Mouse (Mus musculus) heart, embryonic 10.5 days (tissue): Measurements from ENCODE around the gene Gm9747. TPM values are rescaled to one million over a fixed set of nuclear protein-coding genes. Genes with fewer than 3 reads are reported as not detected.
A peak's percentile ranks its signal among the peaks of the same experiment; 100 is the strongest.

Experiments used
- DNase-seq: peaks from one replicate; pipeline ENCODE4 v3.0.0-alpha.2; 2017; ENCODE audit warnings: low spot score
- H3K27ac ChIP-seq: fragments of 300-500 bp; sonication (generic); 2 replicates; pipeline ENCODE4 v1.5.1; 2016; ENCODE audit warnings: mild to moderate bottlenecking
- H3K27me3 ChIP-seq: fragments of 300-500 bp; sonication (generic); 2 replicates; pipeline ENCODE4 v1.6.1; 2016; ENCODE audit warnings: mild to moderate bottlenecking; ENCODE audit not compliant: poor library complexity, insufficient read depth, severe bottlenecking
- H3K36me3 ChIP-seq: fragments of 300-500 bp; sonication (generic); 2 replicates; pipeline ENCODE4 v1.6.1; 2016; ENCODE audit warnings: mild to moderate bottlenecking, moderate library complexity
- H3K4me1 ChIP-seq: fragments of 300-500 bp; sonication (generic); 2 replicates; pipeline ENCODE4 v1.6.1; 2016; ENCODE audit warnings: mild to moderate bottlenecking
- H3K4me3 ChIP-seq: fragments of 300-500 bp; sonication (generic); 2 replicates; pipeline ENCODE4 v1.5.1; 2016; ENCODE audit warnings: mild to moderate bottlenecking, moderate library complexity
- H3K9me3 ChIP-seq: fragments of 300-500 bp; sonication (generic); 2 replicates; pipeline ENCODE4 v1.6.1; 2016; ENCODE audit warnings: mild to moderate bottlenecking, moderate library complexity
- WGBS: fragments of 180-500 bp; shearing (Covaris S2); methylation state at CpG from one replicate; pipeline ENCODE4 v1.1.7; 2016; 5-methylcytosine and 5-hydroxymethylcytosine counted together
- polyA plus RNA-seq: library from polyadenylated mRNA; unstranded; fragments of >200 nt; fragmentation: Nextera tagmentation; extraction: Ambion mirVana; gene quantifications from 2 replicates; pipeline ENCODE4 v1.2.1, GENCODE M21; 2016

Gm9747 gene
- polyA plus RNA-seq: 28.0 and 32.2 TPM in 2 replicates

GRCm38 (mm10) chr1:82232812-82233211, at the start of gene Gm9747:
Gene Gm9747 (plus strand): TSS chr1:82233112.
- H3K27ac ChIP-seq: no peak within 1 kb of the TSS
- no peaks in the 10 kb centered on the region for H3K27me3 ChIP-seq
- H3K4me1 ChIP-seq: no peaks in the 10 kb centered on the region
- H3K9me3 ChIP-seq: no peaks in the 10 kb centered on the region
- DNase-seq: no peak
- peaks cover 31% of the 10 kb centered on the region for H3K36me3 ChIP-seq
- WGBS: 87% methylated on average over 3 of the region's 3 CpGs
- H3K4me3 ChIP-seq: no peak within 1 kb of the TSS

- Histone ChIP-seq H3K9me3 (no peaks in the 10 kb centered on the region), H3K27me3 (no peaks in the 10 kb centered on the region), H3K4me3 (no peak overlapping the region), H3K36me3 (no peaks in the 10 kb centered on the region), H3K4me1 (peaks cover 16% of the 10 kb centered on the region; the same call in 1 of the 2 replicates), H3K27ac (no peak overlapping the region)
- 64% methylated on average over 8 of the region's 8 CpGs for WGBS
- DNase-seq: no peak
Observed at GRCm38 (mm10) chr1:82183913-82184442, 48.9 kb upstream of the Gm9747 start.

- WGBS: 81% methylated on average over 10 of the region's 10 CpGs
- no peak for DNase-seq
- no peak overlapping the region for H3K4me3 ChIP-seq
- H3K27ac ChIP-seq: no peak overlapping the region
- H3K4me1 ChIP-seq: peaks cover 16% of the 10 kb centered on the region; the same call in 1 of the 2 replicates
- no peaks in the 10 kb centered on the region for H3K27me3 ChIP-seq
- H3K36me3 ChIP-seq: no peaks in the 10 kb centered on the region
- no peaks in the 10 kb centered on the region for H3K9me3 ChIP-seq
Observed at GRCm38 (mm10) chr1:82188549-82189231, 44.2 kb upstream of the Gm9747 start.

DNA sequence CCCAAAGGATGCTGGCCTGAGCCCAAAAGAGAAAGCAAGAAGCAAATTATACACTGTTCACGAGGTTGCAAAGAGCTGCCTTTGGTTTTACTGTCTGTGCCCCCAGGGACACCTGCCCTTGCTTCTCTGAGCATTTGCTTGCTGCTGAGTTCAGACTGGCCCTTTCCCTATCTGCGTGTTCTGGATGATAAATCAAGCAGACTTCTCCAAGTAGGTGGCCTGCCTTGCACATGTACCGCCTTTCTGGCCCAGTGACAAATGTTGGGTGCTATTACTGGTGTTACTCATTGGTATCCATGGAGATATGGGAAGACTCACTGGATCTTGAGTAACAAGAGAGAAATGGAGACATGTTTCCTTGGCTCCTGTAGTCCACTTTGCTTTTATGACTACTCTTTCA, 43.4 kb upstream of the Gm9747 start:
- no peak for DNase-seq
- Histone ChIP-seq H3K36me3 (no peaks in the 10 kb centered on the region), H3K27me3 (no peaks in the 10 kb centered on the region), H3K4me3 (no peak overlapping the region), H3K27ac (no peak overlapping the region), H3K4me1 (peaks cover 10% of the 10 kb centered on the region; the same call in 1 of the 2 replicates), H3K9me3 (no peaks in the 10 kb centered on the region)
- 57% methylated on average over 3 of the region's 3 CpGs for WGBS

GRCm38 (mm10) chr1:82191579-82191978, 41.3 kb upstream of the Gm9747 start:
- Histone ChIP-seq H3K4me1 (no peaks in the 10 kb centered on the region), H3K27me3 (no peaks in the 10 kb centered on the region), H3K27ac (no peak overlapping the region; the same call in 1 of the 2 replicates), H3K4me3 (no peak overlapping the region), H3K9me3 (no peaks in the 10 kb centered on the region), H3K36me3 (no peaks in the 10 kb centered on the region)
- DNase-seq: no peak
- WGBS: 38% methylated on average over 3 of the region's 3 CpGs

DNA sequence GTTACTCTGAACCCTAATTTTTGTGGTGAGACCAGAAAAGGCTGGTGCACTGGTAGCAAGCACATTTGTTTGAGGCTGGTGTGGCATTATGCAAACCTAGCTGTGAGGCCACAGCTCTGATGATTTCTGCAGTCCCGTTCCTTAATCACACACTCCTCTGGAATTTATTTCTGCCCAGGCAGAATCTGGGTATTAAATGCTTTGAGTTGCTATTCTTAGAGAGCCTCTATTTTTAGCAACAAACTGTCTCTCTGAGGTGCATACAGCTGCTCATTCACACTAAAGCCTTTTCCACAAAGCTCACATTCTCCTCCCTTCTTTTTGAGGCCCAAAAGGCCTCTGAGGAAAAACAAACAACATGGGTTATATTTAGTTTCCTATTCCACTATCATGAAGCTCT, 33.0 kb upstream of the Gm9747 start:
- H3K4me3 ChIP-seq: no peak overlapping the region
- DNase-seq: no peak
- no peaks in the 10 kb centered on the region for H3K36me3 ChIP-seq
- no peaks in the 10 kb centered on the region for H3K27me3 ChIP-seq
- peaks cover 17% of the 10 kb centered on the region; the same call in 1 of the 2 replicates for H3K4me1 ChIP-seq
- H3K27ac ChIP-seq: peak overlapping the region; percentile 86
- no peaks in the 10 kb centered on the region for H3K9me3 ChIP-seq
- 16% methylated on average over 1 of the region's 1 CpGs for WGBS

DNA sequence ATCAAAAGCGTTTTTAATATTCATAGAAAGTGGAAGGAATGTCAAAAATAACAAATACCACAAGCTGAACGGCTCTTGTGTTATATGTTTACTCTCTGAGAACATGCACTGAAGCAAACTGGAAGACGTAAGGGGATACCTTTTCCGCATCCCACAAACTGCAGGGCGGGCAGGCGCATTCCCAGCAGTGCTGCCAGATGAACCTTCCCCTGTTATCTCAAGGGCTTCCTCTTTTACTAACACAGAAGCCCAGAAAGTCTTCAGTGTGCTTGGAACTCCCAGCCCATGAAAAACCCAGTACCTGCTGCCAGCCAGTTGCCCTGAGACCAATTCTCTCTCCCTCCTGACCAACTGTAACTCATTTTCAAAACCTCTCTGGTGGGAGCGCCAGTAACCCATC, 32.3 kb upstream of the Gm9747 start:
- WGBS: 23% methylated on average over 7 of the region's 7 CpGs
- peak overlapping the region; percentile 26; the same call in 1 of the 2 replicates for H3K4me3 ChIP-seq
- no peaks in the 10 kb centered on the region for H3K9me3 ChIP-seq
- H3K4me1 ChIP-seq: peaks cover 17% of the 10 kb centered on the region; the same call in 1 of the 2 replicates
- H3K27me3 ChIP-seq: no peaks in the 10 kb centered on the region
- DNase-seq: peak; percentile 77
- H3K36me3 ChIP-seq: no peaks in the 10 kb centered on the region
- H3K27ac ChIP-seq: peak overlapping the region; percentile 86

DNA sequence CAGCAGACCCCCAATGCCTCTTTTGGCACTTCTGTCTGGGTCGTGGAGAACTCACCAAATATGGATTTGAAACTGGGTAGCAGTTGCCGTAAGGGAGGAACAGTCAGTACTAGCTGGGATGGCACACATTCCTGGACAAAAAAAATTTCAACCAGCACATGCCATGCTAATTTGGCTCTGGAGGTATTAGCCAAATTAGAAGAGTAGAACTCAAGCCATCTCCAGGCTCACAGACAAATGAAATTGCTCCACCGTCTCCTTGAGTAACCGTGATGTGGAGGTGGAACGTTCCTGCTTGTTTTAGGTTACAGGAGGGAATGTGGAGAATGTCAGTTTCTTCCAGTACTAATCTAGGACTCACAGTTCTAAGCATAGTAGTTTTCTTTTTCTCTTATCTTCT, 25.4 kb upstream of the Gm9747 start:
- DNase-seq: no peak
- Histone ChIP-seq H3K27ac (no peak overlapping the region), H3K9me3 (no peaks in the 10 kb centered on the region), H3K27me3 (no peaks in the 10 kb centered on the region), H3K4me3 (no peak overlapping the region), H3K36me3 (no peaks in the 10 kb centered on the region), H3K4me1 (no peaks in the 10 kb centered on the region)
- 41% methylated on average over 5 of the region's 5 CpGs for WGBS

DNA sequence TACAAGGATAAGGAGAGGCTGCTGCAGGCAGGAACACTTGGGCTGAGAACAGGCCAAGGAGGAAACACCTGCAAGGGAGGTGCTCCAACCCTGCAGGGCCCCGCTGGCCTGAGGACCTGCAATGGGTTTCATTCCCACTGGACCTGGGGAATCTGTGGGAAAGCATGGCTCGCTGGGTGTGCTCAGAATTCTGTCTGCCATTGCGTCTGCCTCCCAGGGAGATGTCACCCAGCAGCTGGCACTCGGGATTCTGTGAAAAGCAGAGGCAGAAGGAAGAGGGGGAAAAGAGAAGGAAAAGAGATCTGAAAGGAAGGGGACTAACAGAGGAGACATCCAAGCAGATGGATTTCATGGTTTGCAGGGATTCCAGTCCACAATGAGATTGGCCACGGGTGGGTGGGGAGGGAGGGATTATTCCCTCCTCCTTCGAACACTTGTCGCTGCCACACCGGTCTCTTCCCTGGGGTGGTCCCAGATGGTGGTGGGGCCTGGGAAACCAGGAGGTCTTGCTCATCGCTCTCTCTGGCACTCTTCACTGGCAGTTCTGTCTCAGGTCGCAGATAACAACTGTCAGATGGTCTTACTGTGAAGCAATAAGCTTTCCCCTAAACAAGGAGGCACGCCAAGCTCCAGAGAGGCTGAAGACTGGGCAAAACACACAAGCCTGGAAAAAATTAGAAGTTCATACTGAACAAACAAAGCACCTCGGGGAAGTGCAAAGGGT, 12.1 kb upstream of the Gm9747 start:
- Histone ChIP-seq H3K27me3 (no peaks in the 10 kb centered on the region), H3K4me3 (0 out of 2 replicates have a peak overlapping the region, but pooled peaks have one; percentile 18), H3K27ac (peak overlapping the region; percentile 77), H3K4me1 (peaks cover 17% of the 10 kb centered on the region), H3K36me3 (no peaks in the 10 kb centered on the region), H3K9me3 (no peaks in the 10 kb centered on the region)
- DNase-seq: no peak
- 32% methylated on average over 12 of the region's 12 CpGs for WGBS

- no peaks in the 10 kb centered on the region for H3K27me3 ChIP-seq
- no peaks in the 10 kb centered on the region for H3K36me3 ChIP-seq
- no peaks in the 10 kb centered on the region for H3K9me3 ChIP-seq
- peaks cover 17% of the 10 kb centered on the region for H3K4me1 ChIP-seq
- WGBS: 70% methylated on average over 1 of the region's 1 CpGs
- H3K27ac ChIP-seq: peak overlapping the region; percentile 77
- no peak overlapping the region for H3K4me3 ChIP-seq
- no peak for DNase-seq
Observed at GRCm38 (mm10) chr1:82221462-82221861, 11.4 kb upstream of the Gm9747 start.

GRCm38 (mm10) chr1:82223042-82223795, 9.7 kb upstream of the Gm9747 start:
- WGBS: 83% methylated on average over 5 of the region's 5 CpGs
- Histone ChIP-seq H3K27me3 (no peaks in the 10 kb centered on the region), H3K36me3 (no peaks in the 10 kb centered on the region), H3K4me3 (no peak overlapping the region), H3K9me3 (no peaks in the 10 kb centered on the region), H3K4me1 (peaks cover 17% of the 10 kb centered on the region), H3K27ac (no peak overlapping the region)
- DNase-seq: no peak

GRCm38 (mm10) chr1:82228841-82229240, 4.1 kb upstream of the Gm9747 start:
- H3K27ac ChIP-seq: no peak overlapping the region
- H3K9me3 ChIP-seq: no peaks in the 10 kb centered on the region
- no peak for DNase-seq
- H3K27me3 ChIP-seq: no peaks in the 10 kb centered on the region
- H3K4me1 ChIP-seq: no peaks in the 10 kb centered on the region
- H3K4me3 ChIP-seq: no peak overlapping the region
- peaks cover 6% of the 10 kb centered on the region for H3K36me3 ChIP-seq
